In genomic region chr7:34799404-34799771, GRCm38 (mm10) we compare ENCODE assay signal across 11 mouse cellular contexts. TPM values are rescaled to one million over a fixed set of nuclear protein-coding genes. Genes with fewer than 3 reads are reported as not detected.
DNase-seq lines count a peak whose midpoint lies in the region; ATAC-seq lines count a peak whose summit lies in the region.
"Had no signal": no experiment of that assay in that cellular context is flagged by ENCODE, and none has a peak within 500 bp of the region (broad histone marks: within the 10 kb centered on the region; RNA-seq: fewer than 3 reads in every experiment).

No protein-coding gene starts in this region.

- no peak overlapping the region for H3K9ac ChIP-seq in kidney, embryonic 15.5 days
- no peak overlapping the region for H3K9ac ChIP-seq in forebrain, embryonic 16.5 days (replicated peaks; ENCODE audit: low read depth, low read length)
- H3K9ac ChIP-seq in neural tube, embryonic 13.5 days: peak overlapping the region; percentile 35
- H3K9ac ChIP-seq: embryonic facial prominence, embryonic 15.5 days had no signal

- peak overlapping the region; percentile 47; the same call in 1 of the 2 replicates for H3K4me2 ChIP-seq in kidney, embryonic 15.5 days
- no peak overlapping the region for H3K4me2 ChIP-seq in forebrain, embryonic 16.5 days (ENCODE audit: low read length)
- peak overlapping the region; percentile 43 for H3K4me2 ChIP-seq in neural tube, embryonic 13.5 days

- ATAC-seq in kidney, embryonic 15.5 days (replicated peaks; ENCODE audit: low FRiP score): no peak
- no peak for ATAC-seq in forebrain, embryonic 16.5 days
- ATAC-seq in neural tube, embryonic 13.5 days (ENCODE audit: low read depth): 0 out of 2 replicates have a peak, but pooled peaks have one; percentile 16

- H3K9me3 ChIP-seq in kidney, embryonic 15.5 days (replicated peaks): no peaks in the 10 kb centered on the region
- no peaks in the 10 kb centered on the region for H3K9me3 ChIP-seq in forebrain, embryonic 16.5 days (ENCODE audit: control insufficient read depth, low read length)
- no peaks in the 10 kb centered on the region for H3K9me3 ChIP-seq in neural tube, embryonic 13.5 days
- H3K9me3 ChIP-seq: embryonic facial prominence, embryonic 15.5 days had no signal

- no peak overlapping the region for H3K4me3 ChIP-seq in kidney, embryonic 15.5 days (replicated peaks)
- no peak overlapping the region for H3K4me3 ChIP-seq in forebrain, embryonic 16.5 days (replicated peaks; ENCODE audit: low read length)
- no peak overlapping the region for H3K4me3 ChIP-seq in neural tube, embryonic 13.5 days
- H3K4me3 ChIP-seq: embryonic facial prominence, embryonic 15.5 days had no signal

- H3K36me3 ChIP-seq in kidney, embryonic 15.5 days: no peaks in the 10 kb centered on the region
- no peaks in the 10 kb centered on the region for H3K36me3 ChIP-seq in forebrain, embryonic 16.5 days (ENCODE audit: control insufficient read depth, insufficient read depth)
- H3K36me3 ChIP-seq in neural tube, embryonic 13.5 days: no peaks in the 10 kb centered on the region
- H3K36me3 ChIP-seq: embryonic facial prominence, embryonic 15.5 days had no signal

- WGBS in kidney, embryonic 15.5 days: 16% methylated on average over 3 of the region's 3 CpGs
- WGBS in forebrain, embryonic 16.5 days: 14% methylated on average over 3 of the region's 3 CpGs
- 11% methylated on average over 3 of the region's 3 CpGs for WGBS in neural tube, embryonic 13.5 days

- no peak for DNase-seq in kidney, adult 11 months
- peak; percentile 50 for DNase-seq in ZHBTc4 (ENCODE audit: low read depth, low spot score)
- DNase-seq in urinary bladder, postnatal 25 days (ENCODE audit: low spot score): no peak
- DNase-seq in right cerebral cortex, postnatal 14 days: no peak
- DNase-seq: cerebellum, adult 9-11 months; heart, adult 11 months; thymus, adult 18-20 months had no signal

- H3K4me1 ChIP-seq in kidney, embryonic 15.5 days: peaks cover 37% of the 10 kb centered on the region
- peaks cover 25% of the 10 kb centered on the region for H3K4me1 ChIP-seq in forebrain, embryonic 16.5 days (replicated peaks; ENCODE audit: control insufficient read depth, insufficient read depth, low read length)
- peaks cover 55% of the 10 kb centered on the region for H3K4me1 ChIP-seq in neural tube, embryonic 13.5 days (replicated peaks)

- 0 out of 2 replicates have a peak, but pooled peaks cover 3% of the 10 kb centered on the region for H3K27me3 ChIP-seq in kidney, embryonic 15.5 days
- H3K27me3 ChIP-seq in forebrain, embryonic 16.5 days (replicated peaks; ENCODE audit: control insufficient read depth, insufficient read depth, low read length): no peaks in the 10 kb centered on the region
- no peaks in the 10 kb centered on the region for H3K27me3 ChIP-seq in neural tube, embryonic 13.5 days

- no peak overlapping the region for H3K27ac ChIP-seq in kidney, embryonic 15.5 days
- H3K27ac ChIP-seq in forebrain, embryonic 16.5 days (ENCODE audit: low read length): peak overlapping the region; percentile 43; the same call in 1 of the 2 replicates
- peak overlapping the region; percentile 87 for H3K27ac ChIP-seq in neural tube, embryonic 13.5 days (replicated peaks)
- H3K27ac ChIP-seq: embryonic facial prominence, embryonic 15.5 days had no signal

RNA-seq across cellular contexts. Expression of gene Chst8, which starts 13.1 kb away (rescaled TPM):
- polyA plus RNA-seq in kidney, embryonic 15.5 days (2015; fragmentation: Nextera tagmentation; extraction: Ambion mirVana): 11.1 and 13.0 TPM in 2 replicates
- polyA plus RNA-seq in forebrain, embryonic 16.5 days (2015; fragmentation: Nextera tagmentation; extraction: Ambion mirVana): 9.9 and 12.0 TPM in 2 replicates
- polyA plus RNA-seq in neural tube, embryonic 13.5 days (2015; fragmentation: Nextera tagmentation; extraction: Ambion mirVana): 32.3 and 42.1 TPM in 2 replicates
